Mouse (Mus musculus) adrenal gland, postnatal 4 days (tissue): ENCODE measurements around the gene Psph. TPM values are rescaled to one million over a fixed set of nuclear protein-coding genes. Genes with fewer than 3 reads are reported as not detected.
"Not testable (repeated sequence)": the region's sequence is repeated elsewhere in the genome, so short reads cannot be mapped to it uniquely, and the experiment has no call there.

Experiments used
- DNase-seq, 2 experiments: peaks; one replicate each; pipeline ENCODE4 v3.0.0; 2021 to 2022; ENCODE audit warnings: low spot score in 2 of 2, mixed read lengths in 2 of 2
- long read RNA-seq, 2 experiments: library from polyadenylated mRNA; stranded (forward); transcript quantifications; one replicate each; pipeline ENCODE4 v2.0.0; 2021
- total RNA-seq, 2 experiments: library from RNA; stranded (reverse); gene quantifications; 2 replicates each; pipeline ENCODE4 v1.2.3; 2021

Psph gene
- 10 to 100 TPM; 24.4 to 25.9 TPM for total RNA-seq
- long read RNA-seq, experiment 1, transcript Psph-201 (8 exons, 1,733 nt): major isoform, 29 of 61 reads
- long read RNA-seq, experiment 1, partial matches to known transcripts: 24 of 61 reads
- long read RNA-seq, experiment 1, other reads (novel, unspliced or antisense): 8 of 61 reads
- long read RNA-seq, experiment 2, transcript Psph-201 (8 exons, 1,733 nt): major isoform, 18 of 62 reads
- long read RNA-seq, experiment 2, partial matches to known transcripts: 17 of 62 reads
- long read RNA-seq, experiment 2, other reads (novel, unspliced or antisense): 27 of 62 reads

DNA sequence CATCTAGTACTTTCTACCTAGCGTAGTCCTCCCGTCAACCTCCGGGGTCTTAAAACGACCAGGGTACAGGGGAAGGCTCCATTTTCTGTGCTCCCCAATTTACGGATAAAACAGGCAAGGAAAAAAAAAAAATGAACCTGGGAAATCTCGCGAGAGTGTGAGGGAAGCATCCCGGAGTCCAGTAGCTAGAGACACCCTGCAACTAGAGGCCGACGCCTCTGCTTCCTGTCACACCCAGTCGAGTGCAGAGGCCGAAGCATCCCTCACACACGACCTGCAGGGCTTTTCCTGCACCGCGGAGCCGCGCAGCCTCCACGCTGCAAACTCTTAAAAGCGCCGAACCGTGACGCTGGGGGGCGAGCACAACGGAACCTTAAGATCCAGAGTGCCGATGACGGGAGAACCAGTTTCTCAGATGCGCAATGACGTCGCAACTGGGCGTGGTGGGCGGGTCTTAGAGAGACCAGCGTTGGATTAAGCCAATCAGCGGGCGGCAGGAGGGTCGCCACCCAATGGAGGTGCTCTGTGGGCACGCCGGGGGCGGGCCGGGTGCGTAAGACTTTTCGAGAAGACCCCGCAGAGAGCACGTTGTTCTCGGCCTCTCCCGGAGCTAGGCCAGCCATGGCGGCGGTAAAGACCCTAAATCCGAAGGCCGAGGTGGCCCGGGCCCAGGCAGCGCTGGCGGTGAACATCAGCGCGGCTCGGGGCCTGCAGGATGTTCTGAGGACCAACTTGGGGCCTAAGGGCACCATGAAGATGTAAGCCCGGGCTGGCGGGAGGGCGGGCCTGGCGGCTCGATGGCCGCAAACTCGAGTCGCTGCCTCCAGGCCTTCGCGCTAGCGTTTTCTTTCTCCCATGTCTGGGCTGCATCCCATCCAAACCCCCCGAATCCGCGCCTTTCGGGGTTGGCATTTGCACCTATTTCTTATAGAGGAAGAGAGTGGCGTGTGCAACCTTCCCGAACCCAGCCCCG, at the start of gene Psph:
TSS of gene Psph (minus strand) at position 632 of the 973 bp plus-strand sequence.
- DNase-seq: peak; percentile 87 to 92

DNA sequence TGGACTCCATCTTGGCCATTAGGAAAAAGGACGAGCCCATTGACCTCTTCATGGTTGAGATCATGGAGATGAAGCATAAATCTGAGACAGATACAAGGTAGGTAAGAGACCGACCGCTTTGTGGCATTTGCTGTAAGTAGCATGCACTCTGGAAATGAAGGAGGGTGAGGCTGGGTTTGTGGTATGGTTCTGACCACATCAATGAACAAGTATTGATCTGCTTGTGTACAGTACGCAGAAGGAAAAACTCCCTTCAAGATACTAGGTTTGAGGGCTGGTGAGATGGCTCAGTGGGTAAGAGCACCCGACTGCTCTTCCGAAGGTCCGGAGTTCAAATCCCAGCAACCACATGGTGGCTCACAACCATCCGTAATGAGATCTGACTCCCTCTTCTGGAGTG, 3.3 kb upstream of the Psph start:
- DNase-seq: not testable (repeated sequence)

DNA sequence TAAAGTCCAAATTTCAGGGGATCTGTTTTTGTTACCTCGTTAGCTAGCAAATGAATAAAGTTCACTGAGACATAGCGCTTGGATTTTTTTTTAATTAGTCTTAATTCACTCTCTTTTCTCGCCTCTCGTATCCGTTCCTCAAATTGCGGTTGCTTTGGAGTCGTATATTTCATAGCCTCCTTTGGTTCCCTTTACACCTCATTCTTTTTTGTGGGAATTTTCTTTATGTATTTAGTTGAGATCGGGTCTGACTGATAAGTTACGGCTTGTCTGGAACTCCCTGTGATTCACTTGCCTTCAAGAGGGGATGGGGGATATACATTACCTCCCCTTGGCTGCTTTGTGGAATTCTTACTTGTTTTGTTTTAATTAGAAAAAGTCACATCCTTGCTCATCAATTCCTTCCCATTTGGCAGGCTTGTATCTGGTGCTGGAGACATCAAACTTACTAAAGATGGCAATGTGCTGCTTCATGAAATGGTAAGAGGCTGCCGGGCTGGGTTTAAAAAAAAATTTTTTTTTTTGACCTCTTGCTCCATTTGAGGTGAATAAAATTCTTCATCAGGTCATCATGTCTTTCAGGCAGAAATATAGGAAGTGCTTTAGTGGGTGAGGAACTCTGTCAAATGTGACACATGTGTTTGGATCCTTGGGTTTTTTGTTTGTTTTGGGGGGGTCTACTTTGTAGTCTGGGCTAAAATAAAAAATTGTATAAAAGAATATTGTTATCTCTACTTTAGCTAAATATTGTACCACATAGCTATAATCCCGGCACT, 757 bp upstream of the Psph start:
- no peak for DNase-seq

DNA sequence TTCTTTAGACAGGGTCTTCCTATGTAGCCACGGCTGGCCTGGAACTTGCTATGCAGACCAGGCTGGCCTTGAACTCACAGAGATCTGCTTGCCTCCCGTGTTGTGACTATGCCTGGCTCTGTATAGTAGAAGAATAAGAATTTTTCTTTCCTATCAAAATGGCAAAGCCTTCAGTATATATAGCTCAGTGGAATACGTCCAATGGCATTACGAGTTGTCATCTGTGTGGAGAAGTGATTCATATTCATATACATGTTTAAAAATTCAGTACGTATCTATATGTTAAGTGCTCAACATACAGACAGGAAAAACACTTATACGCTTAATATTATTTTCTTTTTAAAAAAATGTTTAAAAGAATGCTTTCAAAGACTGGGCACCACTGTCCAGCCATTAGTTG, 1.1 kb downstream of the Psph start:
- no peak for DNase-seq

DNA sequence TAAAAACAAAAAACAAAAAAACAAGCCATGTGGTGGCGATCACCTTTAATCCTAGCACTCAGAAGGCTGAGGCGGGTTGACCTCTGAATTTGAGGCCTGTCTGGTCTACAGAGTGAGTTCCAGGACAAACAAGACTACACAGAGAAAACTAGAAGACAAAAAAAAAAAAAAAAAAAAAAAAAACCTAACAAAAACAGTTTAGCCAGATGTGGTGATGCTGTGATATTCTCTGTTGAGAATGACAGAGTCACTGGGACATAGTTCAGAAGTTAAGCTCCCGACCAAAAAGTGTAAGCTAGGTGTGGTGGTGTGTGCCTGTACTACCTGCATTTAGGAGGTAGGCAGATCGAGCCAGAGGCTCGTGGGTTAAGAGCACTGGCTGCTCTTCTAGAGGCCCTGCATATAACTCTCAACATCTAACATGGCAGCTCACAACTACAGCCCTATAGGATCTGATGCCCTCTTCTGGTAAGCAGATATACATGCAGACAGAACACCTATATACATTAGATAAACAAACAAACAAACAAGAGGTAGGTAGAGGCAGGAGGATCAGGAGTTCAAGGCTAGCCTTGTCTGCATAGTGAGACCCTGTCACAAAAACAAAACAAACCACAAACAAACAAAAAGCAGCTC, 1.9 kb downstream of the Psph start:
- no peak for DNase-seq

DNA sequence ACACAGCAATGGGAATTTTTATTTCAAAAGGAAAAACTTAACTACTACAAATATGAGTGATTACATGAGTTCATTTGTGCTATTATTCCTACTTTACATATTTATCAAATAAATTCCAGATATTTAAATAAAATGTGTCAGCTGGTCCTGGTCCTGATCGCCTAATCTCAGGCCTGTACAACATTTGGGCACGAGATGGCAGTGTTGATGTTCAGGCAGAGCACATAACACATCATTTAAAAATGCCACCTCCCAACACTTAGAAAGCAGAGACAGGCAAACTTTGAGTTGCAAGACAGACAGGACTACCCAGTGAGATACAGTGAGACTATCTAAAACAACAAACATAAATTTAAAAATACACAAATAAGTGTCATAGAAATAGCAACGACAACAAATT, 5.0 kb downstream of the Psph start:
- DNase-seq: no peak

DNA sequence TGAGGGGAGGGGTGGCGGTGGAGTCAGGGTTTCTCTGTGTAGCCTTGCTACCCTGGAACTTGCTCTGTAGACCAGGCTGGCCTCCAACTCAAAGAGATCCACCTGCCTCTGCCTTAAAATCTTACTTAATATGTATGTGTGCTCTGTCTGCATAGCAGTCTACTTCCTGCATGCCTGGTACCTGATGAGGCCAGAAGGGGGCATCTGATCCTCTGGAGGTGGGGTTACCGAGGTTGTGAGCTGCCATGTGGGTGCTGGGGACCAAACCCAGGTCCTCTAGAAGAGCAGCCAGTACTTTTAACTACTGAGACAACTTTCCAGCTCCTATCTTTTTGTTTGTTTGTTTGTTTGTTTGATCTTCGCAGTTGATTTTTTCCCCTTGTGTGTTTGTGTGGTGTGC, 7.1 kb downstream of the Psph start:
- no peak for DNase-seq

DNA sequence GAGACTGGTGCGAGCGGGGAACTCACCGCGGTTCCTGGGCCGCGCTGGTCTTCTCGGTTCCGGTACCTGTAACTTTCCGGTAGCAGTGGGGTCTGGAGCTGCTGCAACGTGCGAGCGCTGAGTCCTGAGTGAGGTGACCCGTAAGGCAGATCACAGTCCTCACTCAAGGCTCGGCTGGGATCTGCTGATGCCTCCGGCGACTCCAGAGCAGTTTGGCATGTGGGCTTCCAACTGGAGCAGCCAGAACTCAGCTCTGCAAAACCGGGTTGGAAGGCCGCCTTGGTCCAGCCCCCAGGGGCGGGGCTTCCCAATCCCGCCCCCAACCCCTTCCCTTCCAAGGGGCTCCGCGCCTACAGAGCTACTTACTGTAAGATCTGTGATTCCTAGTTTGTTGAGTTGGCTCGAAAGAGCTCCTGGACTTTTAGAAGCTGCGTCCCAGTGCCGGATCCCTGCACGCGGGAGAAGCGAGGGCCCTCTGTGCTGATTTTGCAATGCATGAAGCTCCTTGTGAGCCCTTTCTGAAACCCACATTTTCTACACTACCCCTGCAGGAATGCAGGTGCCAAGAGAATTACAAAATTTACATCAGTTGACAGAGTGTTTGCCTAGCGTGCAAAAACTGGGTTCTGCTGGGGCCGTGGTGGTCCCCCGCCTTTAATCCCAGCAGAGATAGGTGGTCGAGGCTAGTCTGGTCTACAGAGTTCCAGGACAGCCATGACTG, 8.1 kb downstream of the Psph start:
- peak; percentile 48 to 56 for DNase-seq

DNA sequence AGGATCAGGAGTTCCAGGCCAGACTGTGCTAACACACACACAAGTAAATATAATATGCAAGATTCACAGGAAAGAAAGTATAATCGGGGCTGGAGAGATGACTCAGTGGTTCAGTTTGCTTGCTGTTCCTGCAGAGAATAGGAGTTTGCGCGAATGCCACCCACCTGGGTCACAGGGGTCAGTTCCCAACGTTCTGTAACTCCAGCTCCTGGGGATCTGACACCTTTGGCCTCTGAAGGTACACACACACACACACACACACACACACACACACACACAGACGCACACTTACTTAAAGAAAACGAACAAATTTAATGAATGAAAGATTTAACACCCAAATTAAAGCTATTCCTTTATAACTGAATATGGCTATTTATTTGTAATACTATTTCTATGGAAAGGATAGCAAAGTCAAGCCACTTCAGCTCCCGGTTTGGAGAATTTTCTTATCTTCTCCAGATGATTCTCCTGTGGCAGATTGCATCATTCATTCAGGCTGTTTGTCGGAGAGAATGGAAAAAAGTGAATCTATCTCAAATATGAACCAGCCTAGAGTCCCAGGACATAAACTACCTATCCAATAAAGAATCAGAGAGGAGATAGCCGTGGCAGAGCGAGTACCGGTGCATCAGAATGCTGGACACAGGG, 8.8 kb downstream of the Psph start:
- no peak for DNase-seq

DNA sequence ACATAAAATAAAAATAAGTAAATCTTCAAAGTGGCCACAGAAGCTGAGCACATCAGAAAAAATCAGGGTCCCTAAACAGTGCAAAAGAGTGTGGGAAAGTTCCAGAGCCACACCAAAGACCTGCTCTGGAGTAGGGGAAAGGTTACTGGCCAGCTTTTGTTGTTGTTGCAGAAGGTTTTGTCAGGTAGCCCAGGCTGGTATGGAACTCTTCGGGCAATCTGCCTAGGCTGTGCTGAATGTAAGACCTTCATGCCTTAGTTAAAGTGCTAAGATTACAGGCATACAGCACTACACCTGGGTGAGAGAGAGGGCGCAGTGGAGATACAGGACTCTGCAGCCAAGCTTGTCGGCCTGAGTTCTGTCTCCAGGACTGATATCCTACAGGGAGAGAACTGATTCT, 12.6 kb downstream of the Psph start:
- DNase-seq: no peak

DNA sequence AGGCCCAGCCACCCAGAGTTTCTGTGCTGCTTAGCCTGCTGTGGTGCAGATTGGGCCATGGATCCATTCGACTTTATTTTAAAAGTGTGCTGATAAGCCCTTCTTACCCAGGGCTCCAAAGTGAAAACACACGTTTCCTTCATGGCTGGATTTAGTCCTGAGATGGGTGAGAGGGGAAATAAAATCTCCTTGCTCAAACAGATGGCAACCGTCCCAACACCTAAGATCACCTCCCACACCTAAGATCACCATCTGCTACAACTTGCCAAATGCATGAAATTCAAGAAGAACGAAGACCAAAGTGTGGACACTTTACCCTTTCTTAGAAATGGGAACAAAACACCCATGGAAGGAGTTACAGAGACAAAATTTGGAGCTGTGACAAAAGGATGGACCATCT, 13.9 kb downstream of the Psph start:
- DNase-seq: not testable (repeated sequence)

DNA sequence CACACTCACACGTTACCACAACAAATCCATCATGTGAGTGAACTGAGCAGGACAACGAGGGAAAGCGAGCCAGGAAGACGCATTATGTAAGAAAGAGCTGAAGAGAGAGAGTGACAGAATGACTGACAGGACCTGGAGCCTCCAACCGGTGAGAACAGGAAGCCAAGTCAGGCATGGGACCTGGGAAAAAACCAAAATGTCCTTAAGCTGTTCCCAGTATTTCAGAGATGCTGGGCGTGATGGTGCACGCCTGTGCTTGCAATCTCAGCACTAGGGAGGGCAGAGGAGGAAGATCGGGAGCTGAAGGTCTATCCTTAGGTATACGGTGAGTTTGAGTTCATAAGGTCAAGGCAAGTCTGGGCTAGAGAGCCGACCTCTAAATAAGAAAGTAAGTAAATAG, 14.8 kb downstream of the Psph start:
- DNase-seq: no peak

DNA sequence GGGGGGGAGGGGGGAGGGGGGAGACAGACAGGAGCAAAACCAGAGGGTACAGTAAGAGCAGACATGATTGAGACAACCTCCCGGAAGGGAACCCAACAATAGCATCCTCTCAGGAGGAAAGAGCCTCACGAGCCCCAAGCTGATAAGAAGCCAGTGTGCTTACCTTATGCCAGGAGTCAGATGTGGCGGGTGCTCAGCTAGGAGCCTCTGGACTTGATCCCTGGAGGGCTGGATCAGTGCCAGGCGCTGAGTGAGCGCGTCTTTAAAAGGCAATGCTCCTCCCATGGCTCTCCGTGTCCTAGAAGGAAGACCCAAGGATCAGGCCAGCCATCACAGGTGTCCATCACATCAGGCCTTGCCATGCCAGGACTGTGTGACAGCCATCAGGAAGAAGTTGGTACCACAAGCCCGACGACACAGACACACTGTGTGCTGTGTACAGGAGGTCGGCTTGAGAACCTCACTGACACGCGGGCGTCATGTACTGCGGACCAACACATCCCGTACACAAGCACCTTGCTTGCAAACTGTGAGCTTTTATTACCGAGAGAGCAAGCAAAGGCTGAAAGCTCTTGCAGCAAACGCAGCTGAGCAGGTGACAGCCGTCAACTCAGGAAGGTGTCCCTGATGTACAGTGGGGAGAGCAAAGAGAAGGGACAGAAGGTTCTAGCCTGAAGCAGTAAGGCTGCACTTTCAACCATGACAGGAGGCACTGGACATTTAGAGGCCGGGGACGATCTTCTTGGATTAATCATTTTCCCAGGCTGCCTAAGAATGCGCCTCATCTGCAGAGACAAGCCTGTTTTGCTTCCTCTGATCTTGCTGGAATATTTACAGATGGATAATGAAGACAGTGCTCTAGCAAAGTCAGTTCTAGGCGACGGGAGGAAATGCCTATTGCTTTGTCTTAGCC, 16.6 kb downstream of the Psph start:
- DNase-seq: no peak

DNA sequence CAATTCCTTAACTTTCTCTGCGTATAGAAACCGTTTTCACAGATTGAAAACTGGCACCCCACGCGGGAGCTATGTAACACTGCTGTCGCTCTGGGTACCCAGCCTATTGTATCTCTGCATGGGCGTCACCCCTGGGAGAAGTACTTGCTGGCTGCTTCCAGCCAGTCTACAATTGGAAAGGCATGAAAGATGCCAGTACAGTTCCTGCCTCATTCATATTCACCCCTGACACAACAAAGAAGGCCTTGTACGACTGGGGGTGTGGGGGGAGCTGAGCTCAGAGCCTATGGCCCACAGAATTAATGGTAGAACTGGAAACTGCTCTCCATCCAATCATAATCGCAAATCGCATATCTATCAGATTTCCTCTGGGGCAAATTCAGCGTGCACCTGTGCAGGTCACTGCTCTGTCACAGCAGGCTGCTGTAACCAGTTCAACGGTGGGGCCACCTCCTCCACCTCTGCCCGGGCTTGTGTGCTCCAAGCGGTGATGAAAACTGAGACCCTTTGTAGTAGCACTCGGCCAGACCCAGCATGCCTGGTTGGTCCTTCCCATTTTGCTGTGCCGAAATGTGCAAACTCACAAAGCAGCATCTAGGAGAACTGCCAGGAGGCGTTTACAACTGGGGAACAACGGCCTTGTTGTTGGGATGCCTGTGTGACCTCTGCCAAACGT, 25.2 kb downstream of the Psph start:
- DNase-seq: no peak

DNA sequence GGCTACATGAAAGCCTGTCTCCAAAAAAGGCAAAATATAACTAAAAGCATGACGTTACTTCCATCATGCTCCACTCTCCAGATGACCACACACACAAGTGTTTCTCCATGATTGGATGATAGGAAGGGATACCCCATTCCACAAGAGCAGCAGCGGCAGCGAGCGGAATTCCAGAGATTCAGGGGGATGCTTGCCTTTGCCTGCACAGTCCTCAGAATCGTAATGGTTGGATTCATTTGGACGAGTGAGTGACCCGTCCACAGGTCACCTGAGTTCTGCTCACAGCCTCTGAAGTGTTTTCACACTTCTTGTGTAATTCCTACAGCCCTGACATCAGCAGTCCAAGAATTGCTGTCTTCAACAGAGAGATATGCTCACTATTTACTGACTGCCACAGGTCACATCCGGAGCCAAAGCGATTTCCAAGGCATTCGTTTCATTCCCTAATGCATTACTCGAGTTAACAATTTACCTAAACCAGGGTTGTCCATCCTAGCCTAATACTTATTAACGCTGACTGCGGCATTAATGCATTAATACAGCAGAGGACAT, 27.2 kb downstream of the Psph start:
- no peak for DNase-seq

DNA sequence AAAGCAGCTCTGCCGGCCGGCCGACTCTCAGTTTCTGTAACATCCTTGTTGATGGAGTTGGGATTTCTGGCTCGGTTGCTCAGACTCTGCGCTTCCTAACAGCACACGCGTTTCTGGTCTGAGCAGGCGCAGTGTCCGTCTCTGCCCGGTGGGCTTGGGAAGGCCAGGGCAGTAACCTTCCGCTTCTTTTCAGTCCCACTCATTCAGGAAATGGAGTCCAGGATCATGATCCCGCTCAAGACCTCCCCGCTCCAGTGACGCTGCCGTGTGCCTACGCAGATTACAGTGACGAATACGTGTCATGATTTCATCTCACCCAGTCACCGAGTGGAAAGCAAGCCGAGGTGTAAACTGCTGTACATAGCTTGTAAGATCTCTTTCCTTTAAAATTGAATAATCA, 30.4 kb downstream of the Psph start:
- DNase-seq: no peak

DNA sequence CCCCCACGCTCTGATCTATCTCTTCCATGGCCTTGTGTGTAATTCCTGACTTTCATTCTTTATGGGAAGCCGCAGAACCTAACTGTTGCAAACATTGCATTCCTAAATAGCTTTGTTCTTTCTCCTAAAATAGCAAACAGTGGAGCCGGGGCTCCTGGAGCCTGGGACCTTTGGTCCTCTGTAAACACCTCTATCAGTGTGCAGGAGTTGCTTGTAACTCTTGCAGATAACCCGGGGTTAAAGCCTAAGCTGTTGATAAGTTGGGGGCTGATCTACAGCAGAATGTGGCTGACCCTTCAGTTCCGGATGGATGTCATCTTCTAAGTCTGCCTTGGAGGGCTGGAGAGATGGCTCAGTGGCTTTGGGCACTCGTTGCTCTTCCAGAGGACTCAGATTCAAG, 43.2 kb downstream of the Psph start:
- no peak for DNase-seq

DNA sequence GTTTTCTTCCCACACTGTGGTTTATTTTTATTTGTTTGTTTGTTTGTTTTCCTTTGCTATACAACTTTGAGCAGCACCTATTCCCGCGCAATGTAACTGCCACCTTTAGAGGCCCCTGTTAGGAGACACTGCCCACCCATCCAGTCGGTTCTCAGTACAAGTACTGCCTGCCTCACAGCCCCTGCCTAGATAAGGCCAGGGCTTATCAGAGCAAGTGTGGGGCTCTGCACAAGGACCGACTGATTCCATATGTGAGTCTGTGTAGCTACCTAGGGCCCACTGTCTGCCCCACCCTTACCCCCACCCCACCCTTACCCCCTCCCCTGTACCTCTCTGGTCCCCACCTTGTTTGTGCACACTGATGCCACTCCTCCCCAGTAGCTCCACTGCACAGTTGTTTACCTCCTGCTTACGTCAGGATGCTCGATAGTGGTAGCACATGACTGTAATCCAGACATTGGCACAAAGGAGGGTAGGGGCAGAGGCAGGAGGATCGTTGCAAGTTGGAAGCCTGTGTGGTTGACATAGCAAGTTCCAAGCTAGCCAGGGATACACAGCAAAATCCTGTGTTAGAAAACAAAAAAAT, 44.3 kb downstream of the Psph start:
- no peak for DNase-seq
